Mouse (Mus musculus) ES-E14 (cell line): ENCODE data around the gene Vax1.

Experiments used
- CHD2 ChIP-seq: IDR thresholded peaks from 2 replicates; pipeline ENCODE4 v1.6.1; 2014; ENCODE audit warnings: mild to moderate bottlenecking, low read depth, low read length, inconsistent platforms
- MAFK ChIP-seq: IDR thresholded peaks from 2 replicates; pipeline ENCODE4 v1.6.1; 2014; ENCODE audit warnings: mild to moderate bottlenecking, low read depth, low read length, inconsistent platforms; ENCODE audit not compliant: insufficient read depth
- ZC3H11A ChIP-seq: IDR thresholded peaks from 2 replicates; pipeline ENCODE4 v1.6.1; 2012; ENCODE audit warnings: low read depth, mild to moderate bottlenecking, inconsistent platforms, low read length, borderline replicate concordance
- ZNF384 ChIP-seq: IDR thresholded peaks from 2 replicates; pipeline ENCODE4 v1.6.1; 2012; ENCODE audit warnings: low read depth, low read length, inconsistent platforms

GRCm38 (mm10) chr19:59193456-59193855 lies 23.6 kb upstream of the Vax1 start:
- TF ChIP-seq ZC3H11A (no peak), MAFK (no peak), CHD2 (no peak), ZNF384 (no peak)
